ENCODE assay signal across 9 mouse cellular contexts in the genomic region with DNA sequence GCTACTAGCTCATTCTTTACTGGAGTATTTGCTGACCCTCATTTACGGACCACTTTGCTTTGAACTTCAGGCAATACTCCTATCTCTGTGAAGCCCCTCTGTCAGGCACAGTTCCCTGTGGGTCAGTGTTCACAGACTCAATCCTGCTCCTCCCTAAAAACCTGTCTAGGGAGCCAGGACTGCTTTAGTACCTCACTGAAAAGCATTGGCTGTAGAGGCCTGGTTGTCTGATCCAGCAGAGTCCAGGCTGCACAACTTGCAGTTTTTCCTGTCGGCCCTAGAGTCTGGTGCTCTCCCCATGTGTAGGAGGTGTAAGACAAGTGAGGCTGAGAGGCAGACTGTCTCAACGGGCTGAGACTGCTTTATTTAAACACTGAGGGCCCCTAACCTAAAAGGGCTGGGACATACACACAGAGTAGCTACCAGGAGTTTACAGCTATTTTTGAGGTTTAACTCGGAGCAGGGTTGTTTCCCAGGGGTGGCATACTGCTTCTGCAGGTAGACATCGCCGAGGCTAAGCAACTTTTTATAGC. TPM values are rescaled to one million over a fixed set of nuclear protein-coding genes. Genes with fewer than 3 reads are reported as not detected.
A peak's percentile ranks its signal among the peaks of the same experiment; 100 is the strongest.
DNase-seq lines count a peak whose midpoint lies in the region; ATAC-seq and TF ChIP-seq lines count a peak whose summit lies in the region.
"Had no signal": no experiment of that assay in that cellular context is flagged by ENCODE, and none has a peak within 500 bp of the region (broad histone marks: within the 10 kb centered on the region; RNA-seq: fewer than 3 reads in every experiment).

No protein-coding gene starts in this region.

- H3K36me3 ChIP-seq in megakaryocyte, embryonic 14.5 days (replicated peaks; ENCODE audit: low read length) = peaks cover 3% of the 10 kb centered on the region
- H3K36me3 ChIP-seq in intestine, postnatal 0 days (ENCODE audit: control insufficient read depth, insufficient read depth) = no peaks in the 10 kb centered on the region
- H3K36me3 ChIP-seq in small intestine, adult 2 months (ENCODE audit: control insufficient read depth, insufficient read depth, low read length) = peaks cover 3% of the 10 kb centered on the region; the same call in 1 of the 2 replicates

- H3K27ac ChIP-seq in intestine, postnatal 0 days (ENCODE audit: low read depth, low read length) = no peak overlapping the region
- peak overlapping the region; percentile 71; the same call in 1 of the 2 replicates for H3K27ac ChIP-seq in small intestine, adult 2 months (ENCODE audit: insufficient read depth, low read depth, low read length)

- H3K27me3 ChIP-seq in megakaryocyte, embryonic 14.5 days (replicated peaks) = no peaks in the 10 kb centered on the region
- H3K27me3 ChIP-seq in intestine, postnatal 0 days (replicated peaks; ENCODE audit: control insufficient read depth, insufficient read depth, low read length) = no peaks in the 10 kb centered on the region
- no peaks in the 10 kb centered on the region for H3K27me3 ChIP-seq in small intestine, adult 2 months (ENCODE audit: control insufficient read depth, insufficient read depth, low read length)

- peaks cover 69% of the 10 kb centered on the region for H3K4me1 ChIP-seq in megakaryocyte, embryonic 14.5 days
- peaks cover 5% of the 10 kb centered on the region; the same call in 1 of the 2 replicates for H3K4me1 ChIP-seq in intestine, postnatal 0 days (replicated peaks; ENCODE audit: control insufficient read depth, insufficient read depth, low read length)
- H3K4me1 ChIP-seq in small intestine, adult 2 months (ENCODE audit: control insufficient read depth, insufficient read depth, insufficient read length, low read length) = peaks cover 12% of the 10 kb centered on the region; the same call in 1 of the 2 replicates

- no peak for TF ChIP-seq POLR2A in small intestine, adult 2 months (IDR thresholded peaks at IDR 0.05; ENCODE audit: low read depth, low read length)

- H3K4me3 ChIP-seq in megakaryocyte, embryonic 14.5 days (replicated peaks) = peak overlapping the region; percentile 99
- H3K4me3 ChIP-seq in intestine, postnatal 0 days (ENCODE audit: low read depth, low read length) = peak overlapping the region; percentile 83
- H3K4me3 ChIP-seq in small intestine, adult 2 months (ENCODE audit: low read depth, low read length) = peak overlapping the region; percentile 69; the same call in 1 of the 2 replicates

- no peak overlapping the region for H3K9ac ChIP-seq in intestine, postnatal 0 days (ENCODE audit: low read depth, low read length)

- WGBS in intestine, postnatal 0 days = 51% methylated on average over 6 of the region's 6 CpGs
- 56% methylated on average over 6 of the region's 6 CpGs for WGBS in small intestine, adult 2 months

- no peak for TF ChIP-seq CTCF in intestine, postnatal 0 days (IDR thresholded peaks at IDR 0.05; ENCODE audit: low read depth)
- no peak for TF ChIP-seq CTCF in small intestine, adult 2 months (IDR thresholded peaks at IDR 0.05; ENCODE audit: extremely low read depth, insufficient read length, insufficient replicate concordance, low read depth, low read length)

- no peaks in the 10 kb centered on the region for H3K9me3 ChIP-seq in megakaryocyte, embryonic 14.5 days
- no peaks in the 10 kb centered on the region for H3K9me3 ChIP-seq in intestine, postnatal 0 days (ENCODE audit: control insufficient read depth)

- peak; percentile 35 for DNase-seq in cerebellum, adult 9-11 months
- DNase-seq in cerebellum, postnatal 25 days = no peak
- no peak for DNase-seq in left cerebral cortex, adult 11 months (ENCODE audit: low spot score)
- no peak for DNase-seq in natural killer cell, adult 2 months (ENCODE audit: low spot score in 2 of 2)

- ATAC-seq in megakaryocyte, adult 5-6 weeks (ENCODE audit: poor library complexity, severe bottlenecking) = no peak
- ATAC-seq in intestine, postnatal 0 days = no peak

- H3K4me2 ChIP-seq in intestine, postnatal 0 days (replicated peaks; ENCODE audit: low read depth) = peak overlapping the region; percentile 79

RNA-seq across cellular contexts. Expression of gene Samd10, which starts 1.3 kb away (rescaled TPM):
- 1.0 and 2.9 TPM in 2 replicates for polyA plus RNA-seq in megakaryocyte, embryonic 14.5 days (2012; ENCODE audit: insufficient read depth, low replicate concordance)
- 7.4 and 9.7 TPM in 2 replicates for total RNA-seq in megakaryocyte, adult 5-6 weeks (2015)
- 2.3 and 2.8 TPM in 2 replicates for total RNA-seq in megakaryocyte, adult 5-6 weeks (2017)
- 18.5 and 18.8 TPM in 2 replicates for polyA plus RNA-seq in intestine, postnatal 0 days (2015; fragmentation: Nextera tagmentation; extraction: Ambion mirVana)
- polyA plus RNA-seq in small intestine, adult 2 months (2012; rRNA removed) = 13.6 and 26.0 TPM in 2 replicates

RNA-seq across cellular contexts. Expression of gene Zfp512b, which starts 7.7 kb away (rescaled TPM):
- polyA plus RNA-seq in megakaryocyte, embryonic 14.5 days (2012; ENCODE audit: insufficient read depth, low replicate concordance) = 12.8 and 34.9 TPM in 2 replicates
- total RNA-seq in megakaryocyte, adult 5-6 weeks (2015) = 3.6 and 4.7 TPM in 2 replicates
- 8.1 and 9.9 TPM in 2 replicates for total RNA-seq in megakaryocyte, adult 5-6 weeks (2017)
- polyA plus RNA-seq in intestine, postnatal 0 days (2015; fragmentation: Nextera tagmentation; extraction: Ambion mirVana) = 13.0 and 16.2 TPM in 2 replicates
- polyA plus RNA-seq in small intestine, adult 2 months (2012; rRNA removed) = 12.7 and 15.7 TPM in 2 replicates

RNA-seq across cellular contexts. Expression of gene Prpf6, which starts 8.6 kb away (rescaled TPM):
- polyA plus RNA-seq in megakaryocyte, embryonic 14.5 days (2012; ENCODE audit: insufficient read depth, low replicate concordance) = 3.6 and 12.6 TPM in 2 replicates
- 13.3 and 15.1 TPM in 2 replicates for total RNA-seq in megakaryocyte, adult 5-6 weeks (2015)
- total RNA-seq in megakaryocyte, adult 5-6 weeks (2017) = 68.0 and 68.1 TPM in 2 replicates
- polyA plus RNA-seq in intestine, postnatal 0 days (2015; fragmentation: Nextera tagmentation; extraction: Ambion mirVana) = 30.6 and 33.9 TPM in 2 replicates
- 4.9 and 10.4 TPM in 2 replicates for polyA plus RNA-seq in small intestine, adult 2 months (2012; rRNA removed)

RNA-seq across cellular contexts. Expression of gene Uckl1, which starts 15.6 kb away (rescaled TPM):
- polyA plus RNA-seq in megakaryocyte, embryonic 14.5 days (2012; ENCODE audit: insufficient read depth, low replicate concordance) = 58.8 and 109 TPM in 2 replicates
- 86.0 and 103 TPM in 2 replicates for total RNA-seq in megakaryocyte, adult 5-6 weeks (2015)
- 65.2 and 79.3 TPM in 2 replicates for total RNA-seq in megakaryocyte, adult 5-6 weeks (2017)
- 49.4 and 60.2 TPM in 2 replicates for polyA plus RNA-seq in intestine, postnatal 0 days (2015; fragmentation: Nextera tagmentation; extraction: Ambion mirVana)
- 96.9 and 149 TPM in 2 replicates for polyA plus RNA-seq in small intestine, adult 2 months (2012; rRNA removed)

RNA-seq across cellular contexts. Expression of gene Gm29797, which starts 56.5 kb away (rescaled TPM):
- polyA plus RNA-seq in megakaryocyte, embryonic 14.5 days (2012; ENCODE audit: insufficient read depth, low replicate concordance) = not detected in 2 replicates
- total RNA-seq in megakaryocyte, adult 5-6 weeks (2015) = not detected in 2 replicates
- total RNA-seq in megakaryocyte, adult 5-6 weeks (2017) = not detected in 2 replicates
- polyA plus RNA-seq in intestine, postnatal 0 days (2015; fragmentation: Nextera tagmentation; extraction: Ambion mirVana) = 0.26 and 0.55 TPM in 2 replicates
- 0.29 and 0.42 TPM in 2 replicates for polyA plus RNA-seq in small intestine, adult 2 months (2012; rRNA removed)
- polyA plus RNA-seq: frontal cortex, adult 2 months had no signal
